Mouse (Mus musculus) yolk sac, embryonic 10.5 days (tissue): ENCODE data around the gene Alpl.

Source experiments
- DNase-seq: peaks from one replicate; pipeline ENCODE4 v3.0.0-alpha.2; 2017; ENCODE audit warnings: low spot score

Alpl gene

DNA sequence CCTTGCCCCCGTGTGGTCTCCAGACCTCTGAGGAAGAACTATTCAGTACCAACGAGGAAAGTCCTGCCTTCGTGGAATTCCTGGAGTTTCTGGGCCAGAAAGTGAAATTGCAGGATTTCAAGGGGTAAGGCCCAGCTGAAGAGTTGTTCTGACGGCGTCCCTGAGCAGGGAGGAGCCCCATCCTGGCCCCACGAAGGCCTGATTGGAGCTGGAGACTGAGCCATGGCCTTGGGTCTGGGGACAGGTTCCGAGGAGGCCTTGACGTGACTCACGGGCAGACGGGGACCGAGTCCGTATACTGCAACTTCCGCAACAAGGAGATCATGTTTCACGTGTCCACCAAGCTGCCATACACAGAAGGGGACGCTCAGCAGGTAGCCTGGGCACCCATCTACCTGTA lies 78.5 kb downstream of the Alpl start:
- DNase-seq: no peak

DNA sequence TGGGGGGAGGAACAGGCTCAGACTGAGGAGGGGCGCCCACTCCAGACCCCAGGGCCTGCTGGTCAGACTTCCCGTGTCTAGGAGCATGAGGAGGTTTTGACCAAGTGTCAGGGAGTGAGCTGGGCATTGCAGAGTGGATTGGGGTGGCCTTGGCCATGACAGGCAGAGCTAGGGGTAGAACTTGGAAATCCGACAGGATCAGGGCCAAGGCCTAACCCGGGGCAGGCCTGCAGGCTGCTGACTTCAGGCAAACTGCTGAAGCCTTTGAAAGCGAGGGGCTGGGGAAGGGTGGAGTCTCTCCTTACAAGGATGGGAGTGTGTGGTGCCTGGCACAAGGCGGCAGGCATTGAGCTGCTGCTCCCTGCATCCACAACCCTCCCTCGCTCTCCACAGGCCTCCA lies 79.2 kb downstream of the Alpl start:
- DNase-seq: no peak

DNA sequence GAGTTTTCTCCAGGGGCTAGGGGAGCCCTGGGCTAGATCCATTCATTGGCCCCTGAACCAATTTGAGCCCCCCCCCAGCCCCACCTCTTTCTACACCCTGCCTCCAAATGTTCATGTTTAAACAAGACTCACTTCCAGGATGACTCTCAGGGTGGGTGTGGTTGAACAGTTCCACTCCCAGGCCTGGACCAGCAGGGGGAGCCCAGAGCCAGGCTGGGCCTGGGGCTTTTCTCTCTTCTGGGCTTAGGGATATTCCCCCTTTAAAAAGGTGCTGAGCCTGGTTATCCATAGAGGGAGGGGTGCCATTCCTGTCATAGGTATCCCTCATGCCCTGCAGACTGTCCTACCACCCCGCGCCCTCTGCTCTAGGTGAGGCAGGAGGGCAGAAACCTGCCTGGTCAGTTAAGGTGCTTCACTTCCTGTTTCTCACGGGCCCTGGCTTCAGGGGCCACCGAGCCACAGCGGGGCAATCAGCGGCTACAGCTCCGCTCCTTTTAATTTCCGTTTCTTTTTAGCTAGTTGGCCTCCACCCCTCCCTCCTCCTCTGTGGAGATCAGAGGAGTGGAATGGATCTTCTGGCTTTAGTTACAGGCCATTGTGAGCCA lies 82.1 kb downstream of the Alpl start:
- no peak for DNase-seq

DNA sequence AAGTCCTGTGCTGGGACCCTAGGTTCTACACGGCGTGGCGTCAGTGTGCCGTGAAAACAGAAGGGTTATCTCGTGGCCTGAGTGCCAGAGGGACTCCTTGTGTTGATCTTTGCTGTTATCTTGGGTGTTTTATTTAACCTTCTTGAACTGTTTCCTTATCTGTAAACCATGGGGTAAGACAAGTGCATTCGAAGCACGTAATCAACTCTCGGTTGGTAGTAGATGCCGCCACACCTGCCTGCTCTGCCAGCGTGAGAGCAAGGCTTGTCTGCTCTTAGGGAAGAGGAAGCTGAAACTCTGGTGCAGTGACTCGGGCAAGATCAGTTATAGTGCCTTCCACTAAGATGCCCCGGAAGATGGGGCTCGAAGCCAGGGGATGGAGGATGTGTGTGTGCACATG lies 83.2 kb downstream of the Alpl start:
- DNase-seq: no peak

DNA sequence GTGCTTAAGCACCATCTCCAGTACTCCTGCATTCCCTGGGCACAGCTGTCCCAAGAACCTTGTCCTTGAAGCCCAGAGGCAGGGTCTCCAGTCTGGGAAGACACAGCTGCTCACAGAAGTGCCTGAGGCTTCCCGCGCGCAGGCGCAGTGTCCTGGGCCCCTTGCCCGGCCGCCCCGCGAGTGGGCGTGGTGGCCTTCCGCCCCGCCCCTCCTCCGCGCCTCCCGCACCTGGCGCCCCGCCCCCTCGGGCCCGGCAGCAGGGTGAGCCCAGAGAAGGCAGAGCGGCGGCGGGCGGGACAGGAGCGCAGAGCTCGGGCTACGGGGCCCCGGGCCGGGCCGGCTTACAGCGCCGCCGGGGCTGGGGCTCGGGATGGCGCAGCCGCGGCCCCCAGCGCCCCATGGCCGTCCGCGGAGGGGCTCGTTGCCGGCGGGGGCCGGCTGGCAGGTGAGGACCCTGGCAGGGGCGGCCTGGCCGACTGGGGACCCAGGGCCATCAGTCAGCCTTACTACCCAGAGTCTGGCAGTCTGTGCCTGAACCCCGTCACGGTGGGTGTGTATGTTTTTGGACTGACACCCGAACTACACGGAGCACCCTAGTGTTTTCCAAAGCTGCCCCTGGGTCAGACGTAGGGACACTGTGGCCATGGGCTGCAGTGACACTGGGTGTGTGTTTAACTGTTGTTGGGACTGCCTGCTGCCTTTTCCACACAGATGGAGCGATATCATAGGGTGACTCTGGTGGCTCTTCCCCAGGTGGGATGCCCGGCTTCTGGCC lies 88.8 kb downstream of the Alpl start:
- peak; percentile 89 for DNase-seq

DNA sequence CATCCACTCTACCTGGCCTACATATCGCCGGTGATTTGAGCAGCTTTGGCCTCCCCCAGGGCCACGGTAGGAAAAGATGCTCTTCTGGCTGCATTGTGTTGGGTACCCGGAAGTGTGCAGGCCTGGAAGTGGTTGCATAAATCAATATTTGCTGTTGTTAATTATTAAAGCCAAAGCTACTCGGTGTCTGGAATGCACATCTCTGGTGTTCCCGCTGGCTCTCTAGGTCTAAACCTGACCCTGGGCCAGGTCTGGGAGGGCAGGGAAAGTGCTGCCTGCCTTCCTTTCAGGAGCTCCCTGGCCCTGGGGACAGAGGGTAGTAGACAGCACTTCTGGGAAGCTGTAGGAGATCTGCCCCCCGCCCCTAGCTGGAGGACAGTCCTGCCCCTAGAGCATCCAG lies 89.7 kb downstream of the Alpl start:
- DNase-seq: peak; percentile 73

DNA sequence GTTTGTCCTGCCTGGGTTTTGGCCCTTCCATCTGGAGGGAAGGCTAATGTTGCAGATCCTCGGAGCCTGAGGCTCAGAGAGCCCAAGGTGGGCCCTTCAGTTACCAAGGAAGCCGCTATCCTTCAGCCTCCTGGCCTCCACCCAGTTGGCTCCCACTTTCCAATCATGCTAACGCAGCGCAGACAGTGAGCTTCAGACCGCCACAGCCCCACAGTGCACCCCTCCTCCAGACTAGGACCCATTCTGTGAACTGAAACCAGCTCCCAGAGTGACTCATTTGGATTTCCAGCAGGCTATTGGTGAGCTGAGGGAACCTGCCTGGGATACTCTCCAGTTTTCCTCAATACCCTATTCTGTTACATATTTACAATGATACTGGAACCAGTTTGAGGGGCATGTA lies 90.8 kb downstream of the Alpl start:
- DNase-seq: no peak

DNA sequence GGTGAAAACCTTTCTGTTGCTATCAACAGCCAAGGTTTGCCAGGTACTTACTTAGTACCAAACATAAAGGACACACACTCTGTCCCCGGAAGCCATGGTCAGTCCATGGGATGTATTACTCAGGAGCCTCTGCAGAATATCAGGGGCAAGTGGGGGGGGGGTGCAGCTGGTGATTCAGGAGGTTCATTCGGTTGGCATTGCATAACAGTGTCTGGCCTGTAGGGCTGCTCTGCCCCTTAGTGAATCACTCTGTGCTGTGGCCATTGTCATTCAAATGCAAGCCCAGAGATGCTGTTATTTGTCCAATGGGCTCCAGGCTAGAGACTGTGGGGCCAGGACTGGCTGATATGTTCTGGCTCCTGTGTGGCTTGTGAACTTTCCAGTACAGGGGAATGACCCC lies 91.6 kb downstream of the Alpl start:
- DNase-seq: no peak

DNA sequence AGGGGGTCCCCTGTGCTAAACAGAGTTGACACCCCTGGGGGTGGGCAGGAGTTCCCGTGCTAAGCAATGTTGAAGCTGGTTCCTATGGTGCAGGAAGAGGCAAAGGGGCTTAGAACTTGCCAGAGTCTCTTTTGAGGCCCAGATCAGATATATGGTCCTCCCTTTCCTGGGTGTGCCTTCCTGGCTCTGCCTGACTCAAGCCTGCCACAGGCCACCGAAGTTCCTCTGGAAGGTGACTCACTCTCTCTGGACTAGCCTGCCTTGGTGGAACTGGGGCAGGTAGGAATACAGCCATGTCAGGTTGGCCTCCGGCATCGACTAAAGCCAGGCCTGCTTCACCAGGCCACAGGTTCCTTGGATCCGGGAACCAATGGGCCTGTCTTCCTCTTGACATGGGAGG lies 93.1 kb downstream of the Alpl start:
- DNase-seq: no peak

DNA sequence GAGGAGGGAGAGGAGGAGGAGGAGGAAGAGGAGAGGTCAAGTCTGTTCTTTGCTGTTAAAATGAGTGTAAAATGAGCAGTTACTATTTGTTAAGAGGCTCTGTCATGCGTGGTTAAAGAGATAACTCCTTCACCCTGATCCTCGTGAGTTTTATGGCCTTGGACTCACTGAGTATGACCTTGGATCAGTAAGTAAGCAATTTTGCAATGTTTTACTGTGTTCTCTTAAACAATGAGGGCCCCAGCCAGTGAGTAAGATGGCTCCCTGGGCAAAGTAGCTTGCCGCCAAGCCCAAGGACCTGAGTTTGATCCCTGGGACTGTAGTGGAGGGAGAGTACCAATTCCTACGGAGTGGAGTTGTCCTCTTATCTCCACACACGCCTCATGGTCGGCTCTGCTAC lies 95.2 kb downstream of the Alpl start:
- no peak for DNase-seq

DNA sequence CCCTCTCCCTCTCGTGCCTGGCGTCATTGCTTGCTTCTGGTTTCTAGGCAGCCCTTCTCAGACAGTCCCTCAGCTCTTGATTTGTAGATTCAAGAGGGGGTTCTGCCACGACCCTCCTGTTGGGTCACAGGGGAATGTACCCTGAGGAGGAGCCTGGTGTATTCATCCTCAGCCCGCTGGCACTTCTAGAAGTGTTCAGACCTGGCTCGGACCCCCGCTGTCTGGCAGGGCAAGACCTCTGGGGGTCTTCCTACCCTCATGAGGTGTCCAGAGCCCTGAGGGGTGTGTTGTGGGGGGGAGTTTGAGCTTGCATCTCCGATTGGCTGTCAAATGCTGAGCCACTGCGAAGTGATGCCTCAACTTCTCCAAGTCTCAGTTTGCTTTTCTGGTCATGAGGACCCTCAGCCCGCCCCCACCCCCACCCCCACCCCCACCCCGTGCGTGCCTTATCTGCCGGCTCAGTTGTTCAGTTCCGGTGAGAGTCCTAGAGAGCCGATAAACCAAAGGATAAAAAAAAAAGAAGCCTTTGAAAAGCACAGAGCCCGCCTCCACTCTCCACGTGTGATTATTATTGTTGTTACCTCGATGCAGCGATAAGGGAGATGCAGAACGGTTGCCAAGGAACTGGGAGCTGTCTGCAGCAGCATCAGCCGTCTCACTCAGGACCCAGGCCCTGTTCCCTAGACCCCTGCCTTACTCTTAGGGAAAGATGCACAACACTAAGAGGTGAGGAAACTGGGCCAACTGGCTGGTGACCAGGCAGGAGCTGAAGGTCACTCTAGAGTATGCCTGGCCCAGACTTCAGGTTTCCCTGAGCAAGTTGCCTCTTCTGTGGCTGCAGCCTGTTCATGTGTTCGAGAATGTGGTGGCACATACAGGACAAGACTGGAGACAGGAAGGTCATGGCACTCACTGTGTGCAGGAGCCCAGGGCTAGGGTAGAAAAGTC lies 96.6 kb downstream of the Alpl start:
- DNase-seq: no peak

DNA sequence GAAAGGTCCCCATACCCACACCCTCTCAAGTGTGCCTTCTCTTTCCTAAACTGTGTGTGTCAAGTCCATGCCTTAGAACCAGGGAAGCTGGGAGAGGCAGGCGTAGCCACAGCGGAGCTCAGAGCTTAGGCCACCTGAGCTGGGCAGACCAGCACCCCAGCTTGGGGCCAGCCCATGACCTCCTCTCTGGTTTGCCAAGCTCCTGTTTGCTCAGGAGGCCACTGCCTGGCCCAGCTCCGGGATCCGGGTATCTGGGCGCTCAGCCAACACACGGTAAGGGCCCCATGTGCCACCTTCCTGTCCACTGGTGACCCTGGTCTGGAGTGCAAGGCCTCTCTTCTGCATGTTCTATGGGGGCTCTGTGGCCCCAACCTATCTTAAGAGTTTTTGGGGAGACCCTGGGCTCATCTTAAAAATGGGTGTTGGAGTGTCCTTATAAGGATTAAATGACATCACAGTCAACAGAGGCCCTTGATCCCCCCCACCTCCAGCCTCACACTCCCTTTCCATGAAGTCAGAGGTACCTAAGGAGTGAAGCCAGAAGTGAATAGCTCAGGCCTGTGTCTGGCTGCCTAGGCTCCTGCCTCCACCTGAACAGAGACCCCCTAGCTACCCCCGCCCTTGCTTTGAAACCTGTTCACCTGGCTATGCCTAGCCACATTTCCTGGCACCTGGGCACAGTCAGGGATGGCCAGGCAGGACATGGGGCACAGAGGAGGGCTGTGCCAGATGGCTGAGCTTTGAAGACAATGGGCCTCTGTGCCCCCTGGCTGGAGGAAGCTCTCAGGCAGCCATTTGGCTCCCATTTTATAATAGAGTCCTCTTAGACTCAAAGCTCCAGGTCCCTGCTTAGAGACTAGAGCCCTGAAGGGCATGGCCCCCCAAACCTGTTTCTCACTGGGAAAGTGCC lies 97.9 kb downstream of the Alpl start:
- DNase-seq: no peak

DNA sequence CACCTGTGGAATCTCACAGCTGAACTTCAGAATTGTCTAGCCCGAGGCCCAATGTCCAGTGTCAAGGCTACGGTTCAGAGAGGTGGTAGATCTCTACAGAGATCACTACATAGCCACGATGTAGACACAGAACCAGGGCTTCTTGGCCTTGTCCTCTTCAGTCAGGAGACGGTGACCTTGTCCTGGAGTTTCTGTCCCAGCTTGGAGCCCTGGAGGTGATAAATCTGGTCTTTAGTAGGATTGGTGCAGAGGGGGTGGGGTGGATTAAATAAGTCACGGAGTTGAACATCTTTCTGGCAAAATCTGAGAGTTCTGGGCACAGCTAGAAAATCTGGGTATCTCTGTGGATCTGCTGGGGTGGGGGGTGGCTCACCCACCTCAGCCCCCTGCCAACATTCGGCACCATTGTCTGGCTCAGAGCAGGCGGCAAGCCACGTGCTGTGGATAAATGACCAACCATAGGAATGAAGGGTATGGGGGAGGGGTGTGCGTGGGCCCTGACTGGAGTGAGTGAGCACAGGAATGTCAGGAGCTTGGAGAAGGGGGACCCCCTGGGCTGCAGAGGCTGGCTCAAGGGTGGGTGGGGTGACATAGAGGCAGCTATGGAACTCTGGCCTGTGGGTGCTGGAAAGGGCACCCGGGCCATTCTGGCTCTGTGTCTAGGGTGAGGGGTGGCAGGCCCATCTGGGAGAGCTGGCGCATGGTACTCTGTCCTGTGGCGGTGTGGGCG lies 98.9 kb downstream of the Alpl start:
- DNase-seq: no peak

DNA sequence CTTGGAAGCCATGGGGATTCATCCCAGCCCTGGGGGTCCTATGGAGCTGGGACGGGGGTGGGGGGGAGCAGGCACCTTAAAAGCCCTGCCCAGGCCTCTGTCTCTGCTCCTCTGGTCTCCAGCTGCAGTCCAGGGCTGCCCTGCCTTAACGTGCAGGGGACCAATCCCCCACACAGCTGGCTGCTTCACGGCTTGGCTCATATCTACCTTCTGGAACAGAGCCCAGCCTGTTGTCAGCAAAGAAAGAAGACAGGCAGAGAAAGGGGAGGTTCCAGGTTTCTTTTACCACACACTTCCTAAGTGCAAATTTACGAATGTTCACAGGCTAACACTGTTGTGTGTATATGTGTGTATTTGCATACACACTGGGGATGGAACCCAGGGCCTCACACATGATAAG lies 100.3 kb downstream of the Alpl start:
- DNase-seq: no peak

DNA sequence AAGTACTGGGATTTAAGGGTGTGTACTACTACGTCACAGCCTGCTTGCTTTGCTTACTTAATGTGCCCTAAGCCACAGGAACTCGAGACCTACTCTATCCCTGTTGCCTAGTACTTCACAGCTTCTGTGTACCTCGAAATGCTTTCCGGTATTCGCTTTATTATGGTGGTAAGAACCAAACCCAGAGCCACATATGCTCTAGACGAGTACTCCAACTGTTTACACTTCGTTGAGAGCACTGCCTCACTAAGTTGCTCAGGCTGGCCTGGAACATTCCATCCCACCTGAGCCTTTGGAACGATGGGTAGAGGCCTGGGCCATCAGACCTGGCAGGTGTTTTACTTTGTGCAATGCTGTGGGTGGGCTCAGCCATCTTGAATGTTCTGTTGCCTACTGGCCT lies 100.9 kb downstream of the Alpl start:
- DNase-seq: no peak

DNA sequence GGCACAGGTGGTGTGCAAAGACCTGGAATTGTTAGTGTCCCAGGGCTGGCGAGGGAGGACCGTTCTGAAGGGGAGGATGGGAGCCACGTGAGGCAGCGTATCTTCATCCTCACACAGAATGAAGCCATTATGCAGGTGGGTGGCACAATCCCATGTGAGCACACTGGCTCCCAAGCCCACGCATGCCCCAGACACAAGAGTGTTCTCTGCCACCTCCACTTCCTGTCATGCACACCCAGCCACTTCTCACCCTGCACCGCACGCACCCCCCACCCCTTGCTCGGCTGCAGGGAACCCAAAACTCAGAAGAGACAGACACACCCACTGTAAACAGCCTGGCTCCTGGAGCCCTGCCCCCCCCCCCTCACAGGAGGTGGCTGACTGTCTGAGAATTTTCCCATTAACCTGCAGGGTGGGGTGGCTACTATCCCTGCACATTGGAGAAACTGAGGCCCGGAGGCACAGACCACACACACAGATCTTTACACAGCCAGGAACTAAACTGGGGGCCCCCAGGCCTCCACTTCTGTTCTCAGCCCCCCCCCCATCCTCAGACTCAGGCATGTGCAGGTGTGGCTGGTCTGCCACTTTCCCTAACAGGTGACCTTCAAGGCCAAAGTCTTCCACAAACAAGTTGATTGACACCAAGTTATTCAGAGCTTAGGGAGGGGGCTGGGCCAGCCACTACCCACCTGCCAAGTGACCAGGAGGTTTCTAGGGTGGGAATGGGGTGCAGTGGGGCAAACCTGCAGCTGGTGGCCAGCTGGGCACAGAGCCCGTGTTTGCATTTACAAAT lies 103.9 kb downstream of the Alpl start:
- no peak for DNase-seq
